Mouse (Mus musculus) frontal cortex, postnatal 10 days (tissue): ENCODE data around the gene Tbc1d10c.
"Not testable (repeated sequence)": the region's sequence is repeated elsewhere in the genome, so short reads cannot be mapped to it uniquely, and the experiment has no call there.

Experiments used
- DNase-seq, 2 experiments: peaks; one replicate each; pipeline ENCODE4 v3.0.0; 2022; ENCODE audit warnings: low spot score in 2 of 2, mixed read lengths in 1 of 2

Gene Tbc1d10c

GRCm38 (mm10) chr19:4144550-4145498 lies 46.3 kb downstream of the Tbc1d10c start:
- DNase-seq = no peak

GRCm38 (mm10) chr19:4143759-4144268 lies 47.3 kb downstream of the Tbc1d10c start, which contains the start of gene Cabp4:
Cabp4 (minus strand) TSS chr19:4144033.
- DNase-seq = no peak

- DNase-seq = no peak
Observed at GRCm38 (mm10) chr19:4142416-4143173, 48.5 kb downstream of the Tbc1d10c start.

DNA sequence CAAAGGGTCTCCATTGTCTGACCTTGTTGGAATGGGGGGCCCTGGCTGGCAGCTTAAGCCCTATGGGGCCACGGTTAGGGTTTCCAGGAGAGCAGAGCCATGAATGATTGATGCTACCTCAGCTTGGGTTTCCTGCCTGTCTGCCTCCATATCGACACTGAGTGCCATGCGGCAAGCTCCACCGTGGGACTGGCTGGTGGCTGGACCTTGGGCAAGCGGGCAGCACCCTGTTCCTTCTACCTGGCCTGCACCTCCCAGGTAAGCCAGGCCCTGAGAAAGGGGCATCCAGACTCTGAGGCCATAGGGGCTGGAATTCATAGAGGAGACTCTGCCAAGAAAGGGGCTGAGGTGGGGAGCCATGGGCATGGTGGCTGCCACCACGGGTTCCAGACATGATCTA lies 50.9 kb downstream of the Tbc1d10c start:
- DNase-seq = no peak

DNA sequence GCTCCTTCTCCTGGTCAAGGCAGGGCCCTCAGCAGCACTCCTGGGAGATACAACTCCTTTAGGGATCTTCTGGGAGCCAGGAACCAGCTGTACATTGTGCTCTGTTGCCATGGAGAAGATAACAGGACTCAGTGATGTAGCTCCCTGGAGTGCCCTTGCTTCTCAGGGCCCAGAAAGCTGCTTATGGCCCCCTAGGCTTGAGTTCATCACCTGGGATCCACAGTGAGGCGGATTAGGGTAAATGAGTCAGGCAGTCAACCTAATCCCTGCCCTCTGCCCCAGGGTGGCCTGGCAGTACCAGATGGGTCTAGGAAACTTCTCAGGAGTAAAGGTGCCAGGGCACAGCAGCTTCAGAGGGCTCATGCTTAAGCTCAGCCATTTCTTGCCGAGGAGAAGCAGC lies 51.6 kb downstream of the Tbc1d10c start, which contains the start of gene Gpr152:
Gene Gpr152, plus strand, starts transcription at position 342 of the 400 bp plus-strand sequence.
- no peak for DNase-seq

DNA sequence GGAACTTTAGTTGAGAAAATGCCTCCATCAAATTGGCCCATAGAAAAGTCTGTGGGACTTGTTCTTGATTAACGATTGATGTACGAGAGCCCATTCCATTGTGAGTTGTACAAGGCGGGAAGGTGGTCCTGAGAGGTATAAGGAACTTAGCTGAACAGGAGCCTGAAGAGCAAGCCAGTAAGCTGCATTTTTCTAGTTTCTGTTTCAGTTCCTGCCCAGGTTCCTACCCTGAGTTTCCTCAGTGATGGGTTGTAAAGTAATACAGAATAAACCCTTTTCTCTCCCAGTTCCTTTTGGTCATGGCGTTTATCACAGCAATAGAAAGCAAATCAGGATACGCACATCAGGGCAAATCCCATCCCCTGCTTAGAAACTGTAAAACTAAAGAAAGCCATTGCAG lies 53.2 kb downstream of the Tbc1d10c start:
- DNase-seq = no peak

- DNase-seq = no peak
Observed at GRCm38 (mm10) chr19:4136463-4136862, 54.6 kb downstream of the Tbc1d10c start.

DNA sequence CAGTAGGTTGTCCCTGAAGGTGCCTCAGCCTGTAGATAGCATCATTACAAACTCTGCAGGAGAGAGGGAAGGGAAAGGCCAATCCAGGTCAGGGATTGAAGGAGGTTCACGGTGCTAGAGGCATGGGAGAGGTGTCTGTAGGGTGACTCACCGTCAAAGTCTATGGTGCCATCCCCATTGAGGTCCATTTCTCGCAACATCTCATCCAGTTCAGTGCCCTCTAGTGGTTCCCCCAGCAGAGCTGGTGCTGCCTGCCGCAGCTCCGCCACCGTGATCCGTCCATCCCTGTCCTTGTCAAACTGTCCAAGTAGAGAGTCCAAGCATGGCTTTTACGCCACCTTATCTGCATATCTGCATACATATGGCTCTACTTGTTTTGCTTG lies 55.1 kb downstream of the Tbc1d10c start:
- not testable (repeated sequence) for DNase-seq

DNA sequence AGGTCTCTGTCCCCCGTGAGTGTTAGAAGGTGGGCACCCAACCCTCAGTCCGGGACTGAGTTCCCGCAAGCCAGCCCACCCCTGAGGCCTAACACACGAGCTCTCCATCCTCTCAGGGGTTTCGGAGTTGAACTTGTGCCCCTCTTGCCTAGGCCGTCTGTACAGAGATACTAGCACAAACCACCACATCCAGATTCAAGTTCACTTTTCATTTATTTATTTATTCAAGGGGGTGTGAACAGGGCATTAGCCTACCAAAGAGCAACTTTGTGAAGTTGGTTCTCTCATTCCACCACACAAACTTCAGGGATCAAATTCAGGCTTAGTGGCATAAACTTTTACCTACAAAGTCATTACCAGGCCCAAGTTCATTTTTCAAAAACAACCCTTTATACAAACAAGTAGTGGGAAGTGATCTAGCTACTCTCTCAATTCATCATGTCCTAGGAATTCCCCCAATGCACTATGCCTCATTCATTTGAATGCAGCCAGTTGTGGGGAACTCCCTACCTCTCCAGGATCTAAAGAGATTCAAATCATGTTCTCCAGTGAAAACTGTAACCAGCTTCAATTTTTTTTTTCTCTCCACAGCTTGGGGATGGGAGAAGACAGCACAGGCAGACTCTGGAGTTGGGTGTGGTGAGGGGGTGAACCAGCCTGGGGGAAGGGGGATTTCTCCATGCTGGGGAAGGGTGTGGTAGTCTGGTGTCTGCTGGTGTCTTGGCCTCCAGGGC lies 55.7 kb downstream of the Tbc1d10c start:
- DNase-seq = not testable (repeated sequence)

GRCm38 (mm10) chr19:4134354-4134753 lies 56.7 kb downstream of the Tbc1d10c start:
- DNase-seq = no peak
